Mouse (Mus musculus): ENCODE data around the gene Lmna. TPM values are rescaled to one million over a fixed set of nuclear protein-coding genes. Genes with fewer than 3 reads are reported as not detected.
A peak's percentile ranks its signal among the peaks of the same experiment; 100 is the strongest.

Gene Lmna
- polyA plus RNA-seq, 1 experiment from 2014 or later: 92.5 TPM

DNA sequence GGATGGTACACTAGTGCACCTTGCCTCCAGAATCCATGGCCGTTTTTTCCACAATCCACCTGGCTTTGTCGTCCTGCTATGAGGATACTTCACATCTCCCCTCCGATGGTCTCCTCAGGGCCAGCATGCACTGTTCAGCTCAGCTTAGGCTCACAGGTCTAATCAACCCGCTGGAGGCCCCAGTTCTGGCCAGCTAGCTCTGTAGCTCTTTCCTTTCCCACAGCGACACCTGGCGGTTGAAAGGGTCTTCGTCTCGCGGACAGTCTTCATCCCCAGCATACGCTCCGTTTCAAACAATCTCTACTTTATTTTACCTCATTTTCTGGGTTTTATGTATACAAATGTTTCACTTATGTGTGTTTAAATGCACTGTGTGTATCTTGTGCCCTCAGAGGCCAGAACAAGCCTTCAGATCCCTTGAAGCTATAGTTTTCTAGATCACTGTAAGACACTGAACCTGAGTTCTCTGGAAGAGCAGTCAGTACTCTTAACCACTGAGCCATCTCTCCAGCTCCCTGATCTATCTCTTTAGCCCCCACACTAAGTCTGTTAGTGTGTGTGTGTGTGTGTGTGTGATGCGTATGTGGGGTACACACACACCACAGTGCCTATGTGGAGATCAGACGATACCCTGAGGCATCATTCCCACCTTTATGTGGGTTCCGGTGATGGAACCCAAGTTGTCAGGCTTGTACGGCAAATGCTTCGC, 42.5 kb downstream of the Lmna start:
- Histone ChIP-seq H3K27me3 (replicated peaks; ENCODE audit: control insufficient read depth, insufficient read depth, low read length) (no peaks in the 10 kb centered on the region), H3K4me3 (ENCODE audit: low read depth, low read length) (no peak overlapping the region), H3K36me3 (ENCODE audit: control insufficient read depth, insufficient read depth) (no peaks in the 10 kb centered on the region), H3K27ac (ENCODE audit: low read depth, low read length) (no peak overlapping the region), H3K9me3 (ENCODE audit: control insufficient read depth) (no peaks in the 10 kb centered on the region), H3K4me2 (replicated peaks; ENCODE audit: low read depth) (no peak overlapping the region), H3K4me1 (replicated peaks; ENCODE audit: control insufficient read depth, insufficient read depth, low read length) (no peaks in the 10 kb centered on the region; the same call in 1 of the 2 replicates), H3K9ac (ENCODE audit: low read depth, low read length) (no peak overlapping the region)
- peak; percentile 96 for TF ChIP-seq CTCF (IDR thresholded peaks at IDR 0.05; ENCODE audit: low read depth)
- peak; percentile 55; the same call in 1 of the 2 replicates for ATAC-seq
- 26% methylated on average over 16 of the region's 16 CpGs for WGBS

DNA sequence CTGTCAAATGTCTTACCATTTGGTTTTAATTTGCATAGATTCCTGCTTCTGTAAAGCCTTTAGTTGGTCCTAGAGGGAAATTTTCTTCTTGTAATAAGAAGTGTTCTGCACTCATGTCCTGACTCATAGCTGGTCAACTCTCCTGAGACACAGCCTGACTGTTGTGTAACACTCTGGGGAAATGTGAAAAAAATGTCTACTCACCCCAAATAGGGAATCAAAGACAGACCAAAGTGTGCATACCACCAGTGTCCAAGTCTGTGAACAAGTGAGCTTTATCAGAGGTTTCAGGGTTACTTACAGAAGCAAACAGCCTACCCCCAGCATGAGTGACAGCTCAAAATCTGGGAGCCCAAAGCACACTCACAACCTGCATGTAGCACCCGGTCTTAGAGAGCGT, 44.6 kb downstream of the Lmna start:
- Histone ChIP-seq H3K9ac (ENCODE audit: low read depth, low read length) (no peak overlapping the region), H3K27me3 (replicated peaks; ENCODE audit: control insufficient read depth, insufficient read depth, low read length) (no peaks in the 10 kb centered on the region), H3K4me3 (ENCODE audit: low read depth, low read length) (no peak overlapping the region), H3K4me2 (replicated peaks; ENCODE audit: low read depth) (no peak overlapping the region), H3K4me1 (replicated peaks; ENCODE audit: control insufficient read depth, insufficient read depth, low read length) (no peaks in the 10 kb centered on the region; the same call in 1 of the 2 replicates), H3K9me3 (ENCODE audit: control insufficient read depth) (no peaks in the 10 kb centered on the region), H3K27ac (ENCODE audit: low read depth, low read length) (no peak overlapping the region), H3K36me3 (ENCODE audit: control insufficient read depth, insufficient read depth) (no peaks in the 10 kb centered on the region)
- 88% methylated on average over 2 of the region's 2 CpGs for WGBS
- TF ChIP-seq CTCF (IDR thresholded peaks at IDR 0.05; ENCODE audit: low read depth): no peak
- ATAC-seq: no peak

DNA sequence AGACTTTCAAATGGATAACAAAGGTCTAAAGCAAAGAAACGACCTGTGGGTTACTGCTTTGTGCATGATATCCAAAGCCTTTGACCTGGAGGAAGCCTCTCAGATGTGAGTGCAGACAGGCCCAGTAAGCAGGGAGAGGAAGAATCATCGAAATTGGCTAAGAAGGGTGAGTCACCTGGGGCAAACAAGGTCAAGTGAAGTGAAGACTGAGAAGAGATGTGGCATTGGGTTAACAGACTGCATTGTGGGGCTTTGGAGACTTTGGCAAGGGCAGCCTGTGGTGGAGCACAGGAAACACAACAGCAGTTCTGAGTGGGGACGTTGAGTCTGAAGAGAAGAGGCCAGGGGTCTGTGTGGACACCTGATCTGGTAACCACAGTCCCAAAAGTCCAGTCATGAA, 45.3 kb downstream of the Lmna start:
- WGBS: 46% methylated on average over 3 of the region's 3 CpGs
- Histone ChIP-seq H3K27me3 (replicated peaks; ENCODE audit: control insufficient read depth, insufficient read depth, low read length) (no peaks in the 10 kb centered on the region; the same call in 1 of the 2 replicates), H3K36me3 (ENCODE audit: control insufficient read depth, insufficient read depth) (no peaks in the 10 kb centered on the region), H3K9me3 (ENCODE audit: control insufficient read depth) (no peaks in the 10 kb centered on the region), H3K9ac (ENCODE audit: low read depth, low read length) (no peak overlapping the region), H3K4me2 (replicated peaks; ENCODE audit: low read depth) (no peak overlapping the region), H3K27ac (ENCODE audit: low read depth, low read length) (no peak overlapping the region), H3K4me3 (ENCODE audit: low read depth, low read length) (no peak overlapping the region), H3K4me1 (replicated peaks; ENCODE audit: control insufficient read depth, insufficient read depth, low read length) (no peaks in the 10 kb centered on the region; the same call in 1 of the 2 replicates)
- no peak for ATAC-seq
- no peak for TF ChIP-seq CTCF (IDR thresholded peaks at IDR 0.05; ENCODE audit: low read depth)

DNA sequence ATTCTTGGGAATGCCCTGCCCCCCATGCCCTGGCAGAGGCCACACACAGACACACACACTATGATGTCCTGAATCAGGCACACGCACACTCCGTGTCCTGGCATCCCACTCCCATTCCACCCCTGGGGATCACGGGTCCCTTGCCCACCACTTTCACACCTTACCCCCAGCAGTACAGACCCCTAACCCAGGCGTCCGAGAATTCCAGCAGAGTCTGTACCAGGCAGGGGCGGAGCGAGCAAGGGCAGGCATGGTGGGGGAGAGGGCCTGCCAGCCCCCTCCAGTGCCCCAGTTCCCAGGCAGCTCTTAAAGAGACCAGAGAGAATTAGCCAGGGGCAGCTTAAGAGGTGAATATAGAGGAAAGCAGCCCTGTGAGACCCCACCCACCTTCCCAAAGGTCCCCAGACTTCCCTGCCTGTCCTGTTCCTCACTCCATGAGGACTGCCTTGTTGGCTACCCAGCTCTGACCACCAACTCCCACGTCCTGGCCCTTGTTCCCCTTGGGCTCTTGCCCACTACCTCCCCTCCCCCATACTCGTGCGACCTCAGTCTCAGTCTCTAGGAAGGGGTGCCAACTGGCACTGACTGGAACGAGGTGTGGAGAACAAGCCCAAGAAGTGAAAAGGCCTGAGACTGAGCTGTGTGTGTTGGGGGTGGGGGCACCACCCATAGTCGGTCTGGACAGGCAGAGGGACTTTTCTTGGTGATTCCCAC, 48.6 kb downstream of the Lmna start, which contains the start of gene Sema4a:
TSS of gene Sema4a (minus strand) at position 200 of the 714 bp plus-strand sequence.
- no peak within 1 kb of the TSS for H3K27ac ChIP-seq (ENCODE audit: low read depth, low read length)
- no peak within 1 kb of the TSS for H3K4me3 ChIP-seq (ENCODE audit: low read depth, low read length)
- ATAC-seq: no peak
- 63% methylated on average over 12 of the region's 12 CpGs for WGBS
- no peak within 1 kb of the TSS for H3K9ac ChIP-seq (ENCODE audit: low read depth, low read length)
- H3K9me3 ChIP-seq (ENCODE audit: control insufficient read depth): no peaks in the 10 kb centered on the region
- no peaks in the 10 kb centered on the region for H3K36me3 ChIP-seq (ENCODE audit: control insufficient read depth, insufficient read depth)
- TF ChIP-seq CTCF (IDR thresholded peaks at IDR 0.05; ENCODE audit: low read depth): no peak
- H3K4me1 ChIP-seq (replicated peaks; ENCODE audit: control insufficient read depth, insufficient read depth, low read length): no peaks in the 10 kb centered on the region
- H3K4me2 ChIP-seq (replicated peaks; ENCODE audit: low read depth): no peak within 1 kb of the TSS
- peaks cover 5% of the 10 kb centered on the region for H3K27me3 ChIP-seq (replicated peaks; ENCODE audit: control insufficient read depth, insufficient read depth, low read length)

DNA sequence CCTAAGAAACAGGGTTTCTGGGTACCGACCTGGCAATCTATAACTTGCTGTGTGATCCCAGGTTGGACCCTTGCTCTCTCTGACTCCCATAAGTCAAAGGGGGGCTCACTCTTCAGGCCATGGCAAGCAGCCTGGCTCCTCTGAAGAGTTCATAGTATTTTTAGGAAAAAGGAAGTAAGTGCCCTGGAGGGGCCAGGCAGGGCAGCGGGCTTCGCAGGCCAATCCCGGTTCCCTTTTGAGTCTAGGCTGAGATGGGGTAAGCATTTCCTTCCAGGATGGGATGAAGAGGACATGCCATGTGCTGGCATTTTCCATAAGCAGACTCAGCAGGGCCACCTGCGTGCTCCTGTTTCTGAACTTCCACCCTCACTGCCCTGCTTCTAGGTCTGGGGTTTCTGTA, 49.7 kb downstream of the Lmna start:
- peaks cover 5% of the 10 kb centered on the region for H3K27me3 ChIP-seq (replicated peaks; ENCODE audit: control insufficient read depth, insufficient read depth, low read length)
- no peak for ATAC-seq
- no peak overlapping the region for H3K27ac ChIP-seq (ENCODE audit: low read depth, low read length)
- no peak overlapping the region for H3K9ac ChIP-seq (ENCODE audit: low read depth, low read length)
- no peak overlapping the region for H3K4me2 ChIP-seq (replicated peaks; ENCODE audit: low read depth)
- no peaks in the 10 kb centered on the region for H3K9me3 ChIP-seq (ENCODE audit: control insufficient read depth)
- H3K4me1 ChIP-seq (replicated peaks; ENCODE audit: control insufficient read depth, insufficient read depth, low read length): no peaks in the 10 kb centered on the region
- no peaks in the 10 kb centered on the region for H3K36me3 ChIP-seq (ENCODE audit: control insufficient read depth, insufficient read depth)
- WGBS: 83% methylated on average over 5 of the region's 5 CpGs
- no peak for TF ChIP-seq CTCF (IDR thresholded peaks at IDR 0.05; ENCODE audit: low read depth)
- H3K4me3 ChIP-seq (ENCODE audit: low read depth, low read length): no peak overlapping the region

DNA sequence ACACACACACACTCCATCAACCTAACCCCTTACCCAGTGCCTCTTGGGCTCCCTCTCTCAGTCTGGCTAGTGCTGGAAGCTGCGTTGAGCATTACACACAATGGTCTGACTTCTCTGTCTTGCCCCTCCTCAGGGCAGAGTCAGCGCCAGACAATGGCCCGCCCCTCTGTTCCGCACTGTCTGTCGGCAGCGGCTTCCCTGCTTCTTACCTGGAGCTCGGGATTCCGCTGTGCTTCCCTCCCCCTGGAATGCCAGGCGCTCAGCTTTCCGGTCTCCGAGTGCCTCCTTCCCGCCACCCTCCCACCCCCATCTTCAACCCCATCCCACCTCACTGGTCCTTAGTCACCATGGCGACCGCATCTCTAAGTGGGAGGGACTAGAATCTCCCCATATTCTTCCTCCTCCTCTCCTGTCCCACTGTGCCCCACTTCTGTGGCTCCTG, 51.0 kb downstream of the Lmna start:
- Histone ChIP-seq H3K27me3 (replicated peaks; ENCODE audit: control insufficient read depth, insufficient read depth, low read length) (peaks cover 5% of the 10 kb centered on the region), H3K9ac (ENCODE audit: low read depth, low read length) (no peak overlapping the region), H3K4me1 (replicated peaks; ENCODE audit: control insufficient read depth, insufficient read depth, low read length) (no peaks in the 10 kb centered on the region), H3K27ac (ENCODE audit: low read depth, low read length) (no peak overlapping the region), H3K36me3 (ENCODE audit: control insufficient read depth, insufficient read depth) (no peaks in the 10 kb centered on the region), H3K4me3 (ENCODE audit: low read depth, low read length) (no peak overlapping the region), H3K9me3 (ENCODE audit: control insufficient read depth) (no peaks in the 10 kb centered on the region), H3K4me2 (replicated peaks; ENCODE audit: low read depth) (0 out of 2 replicates have a peak overlapping the region, but pooled peaks have one; percentile 35)
- TF ChIP-seq CTCF (IDR thresholded peaks at IDR 0.05; ENCODE audit: low read depth): 0 out of 2 replicates have a peak, but pooled peaks have one; percentile 8
- no peak for ATAC-seq
- WGBS: 4% methylated on average over 14 of the region's 14 CpGs
